Mouse (Mus musculus) cerebellum, adult 2 months (tissue): ENCODE results near the gene Ppip5k1. TPM values are rescaled to one million over a fixed set of nuclear protein-coding genes. Genes with fewer than 3 reads are reported as not detected.
A peak's percentile ranks its signal among the peaks of the same experiment; 100 is the strongest.

Source experiments
- DNase-seq, 2 experiments: peaks; one replicate each; pipeline ENCODE4 v3.0.0; 2021
- H3K27ac ChIP-seq: fragments of 200-500 bp; 2 replicates; pipeline ENCODE4 v1.5.1; 2012; ENCODE audit warnings: low read length, control low read depth, inconsistent platforms; ENCODE audit not compliant: insufficient read depth
- H3K27me3 ChIP-seq: fragments of 200-500 bp; 2 replicates; pipeline ENCODE4 v1.6.1; 2012; ENCODE audit warnings: inconsistent platforms, mild to moderate bottlenecking, low read length, moderate library complexity; ENCODE audit not compliant: control insufficient read depth, insufficient read depth
- H3K4me1 ChIP-seq: fragments of 200-500 bp; 2 replicates; pipeline ENCODE4 v1.6.1; 2011; ENCODE audit warnings: low read length; ENCODE audit not compliant: control insufficient read depth, insufficient read depth
- H3K4me3 ChIP-seq: fragments of 200-500 bp; replicated peaks from 2 replicates; pipeline ENCODE3; 2011; ENCODE audit warnings: mild to moderate bottlenecking, low read depth, low read length, control low read depth; ENCODE audit not compliant: insufficient read depth
- CTCF ChIP-seq: fragments of 200-500 bp; IDR thresholded peaks from 2 replicates; pipeline ENCODE4 v1.5.1; 2011; ENCODE audit warnings: low read depth, mild to moderate bottlenecking, control low read depth, low read length, moderate library complexity, borderline replicate concordance; ENCODE audit not compliant: insufficient read depth
- POLR2A ChIP-seq: fragments of 200-500 bp; IDR thresholded peaks from 2 replicates; pipeline ENCODE4 v1.6.1; 2011; ENCODE audit warnings: low read length, control low read depth, borderline replicate concordance; ENCODE audit not compliant: insufficient read depth
- WGBS: fragments of 180-500 bp; shearing (Covaris S2); methylation state at CpG from one replicate; pipeline ENCODE4 v1.1.7; 2018; 5-methylcytosine and 5-hydroxymethylcytosine counted together
- polyA plus RNA-seq: library from polyadenylated mRNA; depleted of rRNA; stranded (reverse); fragments of >200 nt; gene quantifications from 2 replicates; pipeline ENCODE4 v1.2.3, GENCODE M21; 2012

The Ppip5k1 gene
- polyA plus RNA-seq, 1 experiment: 160 TPM

- no peaks in the 10 kb centered on the region for H3K27me3 ChIP-seq
- TF ChIP-seq POLR2A (peak; percentile 25; the same call in 1 of the 2 replicates), CTCF (no peak; the same call in 1 of the 2 replicates)
- no peak overlapping the region for H3K4me3 ChIP-seq
- WGBS: 8% methylated on average over 2 of the region's 2 CpGs
- H3K4me1 ChIP-seq: peaks cover 6% of the 10 kb centered on the region; the same call in 1 of the 2 replicates
- peak overlapping the region; percentile 74 for H3K27ac ChIP-seq
- peak; percentile 67 to 90 for DNase-seq
Observed at GRCm38 (mm10) chr2:121329492-121329891, 25.7 kb downstream of the Ppip5k1 start.

DNA sequence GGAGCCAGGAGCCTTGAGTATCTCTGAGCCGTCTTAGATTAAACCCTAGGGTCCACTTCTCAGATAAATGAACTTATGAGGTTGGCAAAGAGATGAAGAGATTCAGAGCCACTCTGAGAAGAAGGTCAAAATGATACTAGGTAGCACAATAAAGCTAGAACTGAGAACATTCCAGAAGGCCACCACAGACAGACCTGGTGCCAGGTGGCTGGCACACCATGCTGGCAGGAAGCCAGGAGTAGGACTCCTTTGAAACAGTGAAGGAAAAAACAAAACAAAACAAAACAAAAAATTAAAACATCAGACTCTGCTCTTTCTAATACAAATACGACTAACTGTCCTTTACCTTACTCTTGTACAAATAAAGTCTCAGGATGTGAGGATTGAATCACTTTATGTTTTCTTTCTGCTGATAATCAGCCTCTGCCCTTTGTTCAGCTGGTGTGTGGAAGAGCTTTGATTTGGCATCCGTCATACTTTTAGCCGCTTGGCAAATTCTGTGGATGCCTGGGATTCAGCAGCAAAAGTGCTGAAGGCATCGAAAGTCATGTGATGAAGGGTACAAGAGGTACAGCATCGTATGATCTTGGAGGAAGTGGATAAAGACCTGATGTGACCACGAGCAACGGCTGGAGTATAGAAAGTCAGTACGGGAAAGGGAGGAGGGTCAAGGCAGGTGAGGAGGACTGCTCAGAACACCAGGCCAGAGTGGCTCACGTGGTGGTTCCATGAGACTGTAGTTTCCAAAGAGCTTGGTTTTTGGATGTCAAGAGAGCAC, 31.3 kb downstream of the Ppip5k1 start:
- H3K4me1 ChIP-seq: peaks cover 31% of the 10 kb centered on the region

GRCm38 (mm10) chr2:121323041-121323440, 32.2 kb downstream of the Ppip5k1 start:
- TF ChIP-seq CTCF: no peak
- TF ChIP-seq POLR2A: no peak
- WGBS: 6% methylated on average over 10 of the region's 10 CpGs
- H3K4me1 ChIP-seq: peaks cover 31% of the 10 kb centered on the region
- DNase-seq: peak; percentile 88 to 90
- H3K27ac ChIP-seq: peak overlapping the region; percentile 95
- no peak overlapping the region for H3K4me3 ChIP-seq
- no peaks in the 10 kb centered on the region for H3K27me3 ChIP-seq

More for the DNA sequence above, 31.3 kb downstream of the Ppip5k1 start:
- peak overlapping the region; percentile 95 for H3K27ac ChIP-seq
- peak; percentile 79 to 87 for DNase-seq
- TF ChIP-seq CTCF (no peak), POLR2A (no peak)
- no peaks in the 10 kb centered on the region for H3K27me3 ChIP-seq
- 14% methylated on average over 10 of the region's 10 CpGs for whole genome bisulfite sequencing
- no peak overlapping the region for H3K4me3 ChIP-seq

GRCm38 (mm10) chr2:121316278-121316677, 38.9 kb downstream of the Ppip5k1 start:
- Histone ChIP-seq H3K4me3 (no peak overlapping the region), H3K4me1 (no peaks in the 10 kb centered on the region), H3K27me3 (no peaks in the 10 kb centered on the region), H3K27ac (no peak overlapping the region)
- no peak for TF ChIP-seq CTCF
- TF ChIP-seq POLR2A: no peak
- 88% methylated on average over 8 of the region's 8 CpGs for WGBS
- no peak for DNase-seq

DNA sequence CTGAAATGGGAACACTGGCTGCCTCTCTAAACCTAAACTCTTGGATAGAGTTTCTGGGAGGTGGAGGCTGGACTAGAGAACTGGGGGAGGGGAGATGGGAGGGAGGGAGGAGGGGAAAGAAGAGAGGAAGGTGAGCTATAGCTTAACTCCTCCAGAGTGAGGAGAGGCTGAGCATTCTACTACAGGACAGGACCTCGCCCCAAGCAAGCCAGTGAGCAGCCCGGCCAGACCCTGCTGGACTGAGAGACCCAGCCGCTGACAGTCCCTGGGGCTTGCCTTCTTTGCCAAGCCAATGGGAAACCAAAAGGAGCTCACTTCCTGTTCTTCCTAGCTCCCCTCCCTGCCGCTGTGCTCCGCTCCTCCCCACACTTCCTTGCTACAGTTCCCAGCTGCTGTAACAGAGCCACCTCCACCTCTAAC, 46.2 kb downstream of the Ppip5k1 start:
- Histone ChIP-seq H3K4me1 (peaks cover 36% of the 10 kb centered on the region), H3K4me3 (no peak overlapping the region), H3K27ac (no peak overlapping the region), H3K27me3 (no peaks in the 10 kb centered on the region)
- 35% methylated on average over 5 of the region's 5 CpGs for WGBS
- peak; percentile 22; the same call in 1 of the 2 replicates for TF ChIP-seq POLR2A
- TF ChIP-seq CTCF: no peak
- peak in 1 of 2 experiments; percentile 32 for DNase-seq

- WGBS: 11% methylated on average over 10 of the region's 10 CpGs
- H3K4me3 ChIP-seq: peak overlapping the region; percentile 3
- peaks cover 49% of the 10 kb centered on the region for H3K4me1 ChIP-seq
- peak overlapping the region; percentile 58 for H3K27ac ChIP-seq
- no peaks in the 10 kb centered on the region for H3K27me3 ChIP-seq
- DNase-seq: peak; percentile 70 to 73
- TF ChIP-seq CTCF (no peak), POLR2A (no peak)
Observed at GRCm38 (mm10) chr2:121300036-121300435, 55.2 kb downstream of the Ppip5k1 start.

DNA sequence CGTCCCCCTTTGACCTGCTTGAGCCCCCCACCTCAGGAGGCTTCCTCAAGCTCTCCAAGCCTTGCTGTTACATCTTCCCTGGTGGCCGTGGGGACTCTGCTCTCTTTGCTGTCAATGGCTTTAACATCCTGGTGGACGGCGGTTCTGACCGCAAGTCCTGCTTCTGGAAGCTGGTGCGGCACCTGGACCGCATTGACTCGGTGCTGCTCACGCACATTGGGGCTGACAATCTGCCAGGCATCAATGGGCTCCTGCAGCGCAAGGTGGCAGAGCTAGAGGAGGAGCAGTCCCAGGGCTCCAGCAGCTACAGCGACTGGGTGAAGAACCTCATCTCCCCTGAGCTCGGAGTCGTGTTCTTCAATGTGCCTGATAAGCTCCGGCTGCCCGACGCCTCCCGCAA, 55.7 kb downstream of the Ppip5k1 start:
- WGBS: 35% methylated on average over 17 of the region's 17 CpGs
- H3K27ac ChIP-seq: peak overlapping the region; percentile 58
- no peak for TF ChIP-seq POLR2A
- TF ChIP-seq CTCF: no peak
- DNase-seq: peak; percentile 56 to 62
- no peak overlapping the region for H3K4me3 ChIP-seq
- peaks cover 43% of the 10 kb centered on the region for H3K4me1 ChIP-seq
- no peaks in the 10 kb centered on the region for H3K27me3 ChIP-seq

- WGBS: 4% methylated on average over 8 of the region's 8 CpGs
- Histone ChIP-seq H3K4me3 (peak overlapping the region; percentile 99), H3K27me3 (no peaks in the 10 kb centered on the region), H3K4me1 (peaks cover 43% of the 10 kb centered on the region), H3K27ac (peak overlapping the region; percentile 93; the same call in 1 of the 2 replicates)
- no peak for TF ChIP-seq POLR2A
- no peak for TF ChIP-seq CTCF
- peak; percentile 56 to 66 for DNase-seq
Observed at GRCm38 (mm10) chr2:121298131-121298530, 57.1 kb downstream of the Ppip5k1 start.
